Mouse (Mus musculus): ENCODE data around the gene Erc1. TPM values are rescaled to one million over a fixed set of nuclear protein-coding genes. Genes with fewer than 3 reads are reported as not detected.
A peak's percentile ranks its signal among the peaks of the same experiment; 100 is the strongest.

The Erc1 gene
- 8.4 TPM for polyA plus RNA-seq (2012; fragmentation: generic; extraction: Trizol)

GRCm38 (mm10) chr6:119848034-119848695, at the start of gene Erc1:
Gene Erc1 (minus strand): TSS chr6:119848167.
- H3K79me2 ChIP-seq (ENCODE audit: control insufficient read depth, insufficient read depth) = peaks cover 41% of the 10 kb centered on the region
- H3K36me3 ChIP-seq (ENCODE audit: control insufficient read depth, insufficient read depth) = no peaks in the 10 kb centered on the region
- TF ChIP-seq CEBPB (IDR thresholded peaks at IDR 0.05; ENCODE audit: insufficient read depth, poor library complexity, severe bottlenecking) (no peak), MAX (IDR thresholded peaks at IDR 0.05; ENCODE audit: low read depth) (no peak), REST (IDR thresholded peaks at IDR 0.05; ENCODE audit: insufficient read depth, insufficient read length) (no peak), MYOG (IDR thresholded peaks at IDR 0.05; ENCODE audit: control insufficient read depth in 1 of 3, insufficient read depth in 1 of 3, insufficient read length in 2 of 3, low read depth in 2 of 3) (peak in 2 of 3 experiments; percentile 2 to 3), TCF12 (IDR thresholded peaks at IDR 0.05; ENCODE audit: insufficient read depth, poor library complexity, severe bottlenecking) (no peak), POLR2A (IDR thresholded peaks at IDR 0.05; ENCODE audit: insufficient read length, low read depth) (peak; percentile 97), TCF3 (IDR thresholded peaks at IDR 0.05; ENCODE audit: insufficient read length, low read depth) (no peak), SRF (IDR thresholded peaks at IDR 0.05; ENCODE audit: control insufficient read depth, insufficient read length, low read depth) (peak; percentile 85), MYOD1 (IDR thresholded peaks at IDR 0.05; ENCODE audit: control insufficient read depth in 1 of 3, insufficient read length in 2 of 3, low read depth in 2 of 3) (peak in 1 of 3 experiments; percentile 18), POLR2AphosphoS2 (IDR thresholded peaks at IDR 0.05; ENCODE audit: insufficient read length, low read depth) (peak; percentile 88), E2F4 (IDR thresholded peaks at IDR 0.05; ENCODE audit: insufficient read depth) (no peak), USF1 (IDR thresholded peaks at IDR 0.05; ENCODE audit: low read depth) (no peak)
- peak within 1 kb of the TSS; percentile 60 for H3K4me3 ChIP-seq
- peak within 1 kb of the TSS; percentile 81 for H3K4me2 ChIP-seq (ENCODE audit: low read depth)
- peak within 1 kb of the TSS; percentile 98 for H3ac ChIP-seq (ENCODE audit: control insufficient read depth, insufficient read length)
- H3K27me3 ChIP-seq (ENCODE audit: control insufficient read depth, insufficient read depth, insufficient read length) = no peaks in the 10 kb centered on the region

GRCm38 (mm10) chr6:119892711-119893110, 44.7 kb upstream of the Erc1 start:
- Histone ChIP-seq H3K4me3 (no peak overlapping the region), H3ac (ENCODE audit: control insufficient read depth, insufficient read length) (no peak overlapping the region), H3K27me3 (ENCODE audit: control insufficient read depth, insufficient read depth, insufficient read length) (peaks cover 19% of the 10 kb centered on the region), H3K4me2 (ENCODE audit: low read depth) (no peak overlapping the region), H3K36me3 (ENCODE audit: control insufficient read depth, insufficient read depth) (no peaks in the 10 kb centered on the region), H3K79me2 (ENCODE audit: control insufficient read depth, insufficient read depth) (no peaks in the 10 kb centered on the region)
- TF ChIP-seq MAX (IDR thresholded peaks at IDR 0.05; ENCODE audit: low read depth) (no peak), MYOG (IDR thresholded peaks at IDR 0.05; ENCODE audit: control insufficient read depth in 1 of 3, insufficient read depth in 1 of 3, insufficient read length in 2 of 3, low read depth in 2 of 3) (no peak), REST (IDR thresholded peaks at IDR 0.05; ENCODE audit: insufficient read depth, insufficient read length) (no peak)

GRCm38 (mm10) chr6:119883151-119883550, 35.2 kb upstream of the Erc1 start:
- no peak overlapping the region for H3K4me2 ChIP-seq (ENCODE audit: low read depth)
- H3K27me3 ChIP-seq (ENCODE audit: control insufficient read depth, insufficient read depth, insufficient read length) = peaks cover 10% of the 10 kb centered on the region
- H3K4me3 ChIP-seq = no peak overlapping the region
- H3ac ChIP-seq (ENCODE audit: control insufficient read depth, insufficient read length) = no peak overlapping the region
- TF ChIP-seq POLR2AphosphoS2 (IDR thresholded peaks at IDR 0.05; ENCODE audit: insufficient read length, low read depth) (no peak), MYOG (IDR thresholded peaks at IDR 0.05; ENCODE audit: control insufficient read depth in 1 of 3, insufficient read depth in 1 of 3, insufficient read length in 2 of 3, low read depth in 2 of 3) (no peak), TCF12 (IDR thresholded peaks at IDR 0.05; ENCODE audit: insufficient read depth, poor library complexity, severe bottlenecking) (no peak), E2F4 (IDR thresholded peaks at IDR 0.05; ENCODE audit: insufficient read depth) (no peak), SRF (IDR thresholded peaks at IDR 0.05; ENCODE audit: control insufficient read depth, insufficient read length, low read depth) (no peak), CEBPB (IDR thresholded peaks at IDR 0.05; ENCODE audit: insufficient read depth, poor library complexity, severe bottlenecking) (no peak), MYOD1 (IDR thresholded peaks at IDR 0.05; ENCODE audit: control insufficient read depth in 1 of 3, insufficient read length in 2 of 3, low read depth in 2 of 3) (no peak), POLR2A (IDR thresholded peaks at IDR 0.05; ENCODE audit: insufficient read length, low read depth) (no peak), TCF3 (IDR thresholded peaks at IDR 0.05; ENCODE audit: insufficient read length, low read depth) (no peak), REST (IDR thresholded peaks at IDR 0.05; ENCODE audit: insufficient read depth, insufficient read length) (no peak), MAX (IDR thresholded peaks at IDR 0.05; ENCODE audit: low read depth) (no peak), USF1 (IDR thresholded peaks at IDR 0.05; ENCODE audit: low read depth) (no peak)
- H3K36me3 ChIP-seq (ENCODE audit: control insufficient read depth, insufficient read depth) = no peaks in the 10 kb centered on the region
- no peaks in the 10 kb centered on the region for H3K79me2 ChIP-seq (ENCODE audit: control insufficient read depth, insufficient read depth)

- no peaks in the 10 kb centered on the region for H3K27me3 ChIP-seq (ENCODE audit: control insufficient read depth, insufficient read depth, insufficient read length)
- no peaks in the 10 kb centered on the region for H3K36me3 ChIP-seq (ENCODE audit: control insufficient read depth, insufficient read depth)
- no peak overlapping the region for H3ac ChIP-seq (ENCODE audit: control insufficient read depth, insufficient read length)
- peak overlapping the region; percentile 53 for H3K4me2 ChIP-seq (ENCODE audit: low read depth)
- H3K79me2 ChIP-seq (ENCODE audit: control insufficient read depth, insufficient read depth) = no peaks in the 10 kb centered on the region
- no peak for TF ChIP-seq POLR2A (IDR thresholded peaks at IDR 0.05; ENCODE audit: insufficient read length, low read depth)
- TF ChIP-seq MYOD1 (IDR thresholded peaks at IDR 0.05; ENCODE audit: control insufficient read depth in 1 of 3, insufficient read length in 2 of 3, low read depth in 2 of 3) = no peak
- TF ChIP-seq MAX (IDR thresholded peaks at IDR 0.05; ENCODE audit: low read depth) = no peak
- TF ChIP-seq TCF3 (IDR thresholded peaks at IDR 0.05; ENCODE audit: insufficient read length, low read depth) = no peak
- TF ChIP-seq CEBPB (IDR thresholded peaks at IDR 0.05; ENCODE audit: insufficient read depth, poor library complexity, severe bottlenecking) = no peak
- TF ChIP-seq SRF (IDR thresholded peaks at IDR 0.05; ENCODE audit: control insufficient read depth, insufficient read length, low read depth) = no peak
- TF ChIP-seq REST (IDR thresholded peaks at IDR 0.05; ENCODE audit: insufficient read depth, insufficient read length) = no peak
- TF ChIP-seq USF1 (IDR thresholded peaks at IDR 0.05; ENCODE audit: low read depth) = no peak
- no peak for TF ChIP-seq E2F4 (IDR thresholded peaks at IDR 0.05; ENCODE audit: insufficient read depth)
- no peak for TF ChIP-seq TCF12 (IDR thresholded peaks at IDR 0.05; ENCODE audit: insufficient read depth, poor library complexity, severe bottlenecking)
- TF ChIP-seq POLR2AphosphoS2 (IDR thresholded peaks at IDR 0.05; ENCODE audit: insufficient read length, low read depth) = no peak
- TF ChIP-seq MYOG (IDR thresholded peaks at IDR 0.05; ENCODE audit: control insufficient read depth in 1 of 3, insufficient read depth in 1 of 3, insufficient read length in 2 of 3, low read depth in 2 of 3) = no peak
- H3K4me3 ChIP-seq = no peak overlapping the region
Observed at GRCm38 (mm10) chr6:119864341-119865034, 16.5 kb upstream of the Erc1 start.
